Mouse (Mus musculus) heart, embryonic 14.5 days (tissue): ENCODE results near the gene Plcb1. TPM values are rescaled to one million over a fixed set of nuclear protein-coding genes. Genes with fewer than 3 reads are reported as not detected.

Source experiments
- ATAC-seq: fragments of 200-750 bp; cut with Nextera tagmentation; 2 replicates; pipeline ENCODE4 v1.8.0; 2017; ENCODE audit warnings: low read depth, moderate TSS enrichment; ENCODE audit not compliant: insufficient number of reproducible peaks, insufficient read depth, low FRiP score
- H3K27ac ChIP-seq, 2 experiments: fragments of 200-500 bp in 1 of 2; fragments of 300-500 bp in 1 of 2; sonication (generic) in 1 of 2; replicated peaks in 1 of 2; 2 replicates each; pipeline ENCODE4 v1.5.1; 2012 to 2014; ENCODE audit warnings: low read depth in 2 of 2, low read length in 2 of 2, control low read depth in 1 of 2, mild to moderate bottlenecking in 1 of 2, mixed read lengths in 1 of 2; ENCODE audit not compliant: control insufficient read depth in 1 of 2, insufficient read depth in 1 of 2
- H3K27me3 ChIP-seq: fragments of 300-500 bp; sonication (generic); 2 replicates; pipeline ENCODE4 v1.6.1; 2014; ENCODE audit warnings: mild to moderate bottlenecking, low read length, control low read depth; ENCODE audit not compliant: control insufficient read depth, insufficient read depth
- H3K36me3 ChIP-seq: fragments of 300-500 bp; sonication (generic); 2 replicates; pipeline ENCODE4 v1.6.1; 2014; ENCODE audit warnings: mild to moderate bottlenecking, control low read depth, low read length, mixed read lengths; ENCODE audit not compliant: control insufficient read depth, insufficient read depth
- H3K4me1 ChIP-seq, 2 experiments: fragments of 200-500 bp in 1 of 2; fragments of 300-500 bp in 1 of 2; sonication (generic) in 1 of 2; 2 replicates each; pipeline ENCODE4 v1.6.1; 2012 to 2014; ENCODE audit warnings: low read length in 2 of 2, control low read depth in 1 of 2, mixed read lengths in 1 of 2; ENCODE audit not compliant: control insufficient read depth in 2 of 2, insufficient read depth in 2 of 2
- H3K4me2 ChIP-seq: fragments of 300-500 bp; sonication (generic); 2 replicates; pipeline ENCODE4 v1.6.1; 2014; ENCODE audit warnings: mild to moderate bottlenecking, low read length
- H3K4me3 ChIP-seq, 2 experiments: fragments of 200-500 bp in 1 of 2; fragments of 300-500 bp in 1 of 2; sonication (generic) in 1 of 2; 2 replicates each; pipeline ENCODE4 v1.5.1; 2012 to 2014; ENCODE audit warnings: low read length in 2 of 2, mild to moderate bottlenecking in 2 of 2, control low read depth in 1 of 2, low read depth in 1 of 2, moderate library complexity in 1 of 2; ENCODE audit not compliant: control insufficient read depth in 1 of 2, insufficient read depth in 1 of 2
- H3K9ac ChIP-seq: fragments of 300-500 bp; sonication (generic); 2 replicates; pipeline ENCODE4 v1.6.1; 2014; ENCODE audit warnings: mild to moderate bottlenecking, low read length
- H3K9me3 ChIP-seq: fragments of 300-500 bp; sonication (generic); 2 replicates; pipeline ENCODE4 v1.6.1; 2016; ENCODE audit warnings: low read length, control low read depth; ENCODE audit not compliant: control insufficient read depth
- WGBS: fragments of 180-500 bp; shearing (Covaris S2); extraction: QIAGEN DNeasy Blood & Tissue Kit; methylation state at CpG from one replicate; pipeline ENCODE4 v1.1.7; 2014; 5-methylcytosine and 5-hydroxymethylcytosine counted together
- polyA plus RNA-seq: library from polyadenylated mRNA; unstranded; fragments of >200 nt; fragmentation: Nextera tagmentation; extraction: Ambion mirVana; gene quantifications from 2 replicates; pipeline ENCODE4 v1.2.1, GENCODE M21; 2014

Gene Plcb1
- polyA plus RNA-seq, 1 experiment from 2014 or later: 5.5 TPM

DNA sequence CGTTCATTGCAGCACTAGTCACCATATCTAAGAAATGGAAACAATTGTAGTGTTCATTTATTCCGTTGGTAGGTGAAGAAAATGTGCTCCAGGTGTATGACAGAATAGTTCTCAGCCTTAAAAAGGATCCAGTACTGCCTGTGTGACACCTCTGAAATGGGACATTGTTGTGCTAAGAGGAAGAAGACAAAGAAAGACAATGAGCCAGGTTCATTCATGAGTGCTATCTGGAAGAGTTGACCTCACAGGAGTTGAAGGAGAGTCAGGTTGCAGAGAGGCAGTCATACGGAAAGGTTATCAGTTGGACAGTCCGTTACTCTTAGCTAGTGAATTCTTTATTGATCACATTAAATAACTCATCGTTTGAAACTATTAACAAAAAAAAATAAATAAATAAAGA is 286.6 kb downstream of the Plcb1 start:
- Histone ChIP-seq H3K9me3 (no peaks in the 10 kb centered on the region), H3K27me3 (no peaks in the 10 kb centered on the region), H3K4me1 (no peaks in the 10 kb centered on the region), H3K9ac (no peak overlapping the region), H3K4me3 (no peak overlapping the region), H3K36me3 (no peaks in the 10 kb centered on the region), H3K27ac (no peak overlapping the region), H3K4me2 (no peak overlapping the region)
- 73% methylated on average over 5 of the region's 5 CpGs for WGBS
- ATAC-seq: no peak

DNA sequence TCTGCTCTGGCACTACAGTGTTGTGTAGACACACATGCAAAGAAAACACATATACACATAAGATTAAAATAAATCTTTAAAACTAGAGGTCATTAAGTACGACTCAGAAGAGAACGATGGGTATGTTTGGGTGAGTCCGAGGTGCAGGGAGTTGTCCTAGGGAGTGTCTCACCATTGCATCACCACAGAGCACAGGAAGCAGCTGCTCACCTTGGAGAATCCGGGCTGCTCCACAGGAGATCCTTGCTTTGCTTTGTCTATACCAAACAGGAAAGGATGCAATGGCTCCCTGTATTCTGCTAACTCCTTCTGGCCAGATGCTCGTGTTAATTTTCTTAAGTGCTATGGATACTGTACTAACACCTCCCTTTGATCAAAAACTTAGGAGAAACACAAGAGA is 287.1 kb downstream of the Plcb1 start:
- no peaks in the 10 kb centered on the region for H3K9me3 ChIP-seq
- H3K4me1 ChIP-seq: no peaks in the 10 kb centered on the region
- ATAC-seq: no peak
- no peak overlapping the region for H3K27ac ChIP-seq
- H3K4me2 ChIP-seq: no peak overlapping the region
- H3K9ac ChIP-seq: no peak overlapping the region
- no peak overlapping the region for H3K4me3 ChIP-seq
- 83% methylated on average over 5 of the region's 5 CpGs for WGBS
- H3K36me3 ChIP-seq: no peaks in the 10 kb centered on the region
- no peaks in the 10 kb centered on the region for H3K27me3 ChIP-seq

DNA sequence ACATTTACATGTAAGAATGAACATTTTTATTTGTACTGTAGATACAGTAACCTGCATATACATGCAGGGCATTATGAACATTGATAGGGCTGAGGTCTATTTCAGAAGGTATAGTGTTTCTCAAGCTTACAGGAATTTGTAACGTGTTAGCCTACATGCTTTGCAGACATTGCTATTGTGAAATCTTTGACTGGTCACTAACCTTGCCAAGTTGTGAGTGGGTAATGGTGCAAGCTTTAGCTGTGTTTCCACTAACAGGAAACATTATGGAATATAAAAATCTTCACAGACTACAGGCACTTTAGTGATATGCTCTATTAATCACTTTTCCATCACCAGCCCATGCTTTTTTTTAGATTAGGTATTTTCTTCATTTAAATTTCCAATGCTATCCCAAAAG is 289.5 kb downstream of the Plcb1 start:
- Histone ChIP-seq H3K4me3 (no peak overlapping the region), H3K36me3 (no peaks in the 10 kb centered on the region), H3K4me1 (no peaks in the 10 kb centered on the region), H3K9ac (no peak overlapping the region), H3K9me3 (no peaks in the 10 kb centered on the region), H3K27ac (no peak overlapping the region), H3K4me2 (no peak overlapping the region), H3K27me3 (no peaks in the 10 kb centered on the region)
- no peak for ATAC-seq
- WGBS: 73% methylated on average over 1 of the region's 1 CpGs

DNA sequence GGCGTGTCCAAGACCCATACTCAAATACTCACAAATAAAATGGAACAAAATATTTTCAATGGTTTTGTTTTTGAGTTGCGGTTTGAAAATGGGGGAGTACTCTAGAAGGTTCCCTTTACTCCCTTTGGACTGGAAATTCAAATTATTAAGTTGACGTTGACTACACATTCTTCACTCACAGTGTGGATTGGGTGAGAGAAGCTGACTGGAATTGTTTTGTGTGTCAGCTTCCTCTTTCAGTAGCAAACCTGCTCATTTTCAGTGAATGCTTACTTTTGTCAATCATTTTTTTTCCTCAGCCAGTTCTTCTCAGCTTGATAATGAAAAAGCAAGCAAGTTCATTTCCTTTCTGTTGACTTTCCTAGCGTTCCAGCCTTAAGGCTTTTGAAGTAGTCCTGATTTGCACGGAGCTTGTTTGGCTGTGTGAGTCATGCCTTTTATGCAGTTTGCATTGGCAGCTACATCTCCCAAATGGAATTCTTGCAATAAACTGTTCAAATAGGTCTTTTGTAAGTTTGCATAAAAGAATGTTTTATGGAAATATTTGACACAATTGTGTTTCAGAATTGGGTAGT is 306.8 kb downstream of the Plcb1 start:
- Histone ChIP-seq H3K9ac (no peak overlapping the region), H3K27me3 (no peaks in the 10 kb centered on the region), H3K4me2 (no peak overlapping the region), H3K4me3 (no peak overlapping the region), H3K9me3 (no peaks in the 10 kb centered on the region), H3K36me3 (no peaks in the 10 kb centered on the region), H3K27ac (no peak overlapping the region), H3K4me1 (peaks cover 0 to 3% of the 10 kb centered on the region in 2 experiments; a peak in 1 of 4 replicates)
- no peak for ATAC-seq
- WGBS: 60% methylated on average over 5 of the region's 5 CpGs

DNA sequence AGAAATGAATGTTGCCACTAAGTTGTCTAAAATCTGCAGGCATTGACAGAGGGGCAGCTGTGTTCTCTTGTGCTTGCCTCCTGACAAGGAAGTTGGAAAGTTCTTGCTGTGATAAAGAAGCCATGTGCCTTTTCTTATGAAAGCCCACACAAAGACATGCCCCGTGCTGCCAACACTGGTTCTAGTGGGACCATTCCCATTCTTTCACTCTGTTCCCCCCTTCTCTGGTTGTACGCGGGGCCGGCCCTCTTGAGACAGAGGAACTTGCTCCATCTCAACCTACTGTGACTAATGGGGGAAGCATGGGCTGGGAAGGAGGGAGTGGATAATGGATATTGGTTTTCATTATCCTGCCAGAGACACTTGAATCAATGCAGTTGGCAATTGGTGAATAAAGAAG is 315.4 kb downstream of the Plcb1 start:
- Histone ChIP-seq H3K9me3 (no peaks in the 10 kb centered on the region), H3K4me2 (no peak overlapping the region), H3K27ac (no peak overlapping the region), H3K4me3 (no peak overlapping the region), H3K9ac (no peak overlapping the region), H3K36me3 (no peaks in the 10 kb centered on the region), H3K27me3 (no peaks in the 10 kb centered on the region), H3K4me1 (no peaks in the 10 kb centered on the region; a peak in 1 of 4 replicates)
- no peak for ATAC-seq
- WGBS: 71% methylated on average over 4 of the region's 4 CpGs

DNA sequence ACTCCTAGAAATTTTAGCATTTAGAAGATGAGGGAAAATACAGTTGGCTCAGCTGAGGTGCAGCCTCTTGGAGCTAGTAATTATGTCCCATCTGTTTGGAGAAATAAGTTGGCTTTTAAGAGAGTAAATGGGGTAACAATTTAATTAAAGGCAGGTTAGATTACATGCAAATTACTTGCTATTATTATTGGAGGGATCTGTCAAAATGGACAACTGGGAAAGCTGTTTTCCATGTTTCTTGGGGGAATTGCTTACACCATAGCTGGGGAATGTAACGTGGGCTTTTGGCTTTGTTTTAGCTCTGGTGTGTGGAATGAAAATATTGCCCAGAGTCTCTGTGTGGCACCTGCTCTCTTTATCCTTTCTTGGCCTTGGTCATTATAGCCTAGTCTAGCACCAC is 316.1 kb downstream of the Plcb1 start:
- no peaks in the 10 kb centered on the region for H3K27me3 ChIP-seq
- no peak overlapping the region for H3K27ac ChIP-seq
- H3K9me3 ChIP-seq: no peaks in the 10 kb centered on the region
- 80% methylated on average over 1 of the region's 1 CpGs for WGBS
- H3K4me3 ChIP-seq: no peak overlapping the region
- no peaks in the 10 kb centered on the region; a peak in 1 of 4 replicates for H3K4me1 ChIP-seq
- no peaks in the 10 kb centered on the region for H3K36me3 ChIP-seq
- ATAC-seq: no peak
- H3K4me2 ChIP-seq: no peak overlapping the region
- H3K9ac ChIP-seq: no peak overlapping the region

DNA sequence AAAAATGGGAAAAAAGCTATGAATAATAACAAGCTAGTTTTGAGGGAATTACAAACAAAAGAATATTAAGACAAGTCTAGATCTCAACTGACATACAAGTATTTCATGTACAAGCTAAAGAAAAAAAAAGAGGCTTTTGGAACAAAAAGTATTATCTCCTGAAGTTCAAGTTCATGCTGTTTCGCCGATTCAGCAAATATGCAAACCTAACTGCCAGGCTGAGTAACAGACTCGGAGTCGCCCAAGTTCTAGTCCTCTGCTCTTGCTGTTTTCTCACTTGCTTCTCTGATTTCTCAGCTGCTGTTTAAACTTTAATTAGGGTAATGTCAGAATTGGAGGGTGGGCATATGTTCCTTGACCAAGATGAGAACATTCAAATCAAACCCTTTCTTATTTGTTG is 320.8 kb downstream of the Plcb1 start:
- Histone ChIP-seq H3K9ac (no peak overlapping the region), H3K4me3 (no peak overlapping the region), H3K4me2 (no peak overlapping the region), H3K9me3 (no peaks in the 10 kb centered on the region), H3K4me1 (no peaks in the 10 kb centered on the region), H3K27ac (no peak overlapping the region), H3K36me3 (no peaks in the 10 kb centered on the region), H3K27me3 (no peaks in the 10 kb centered on the region)
- 92% methylated on average over 4 of the region's 4 CpGs for WGBS
- no peak for ATAC-seq

DNA sequence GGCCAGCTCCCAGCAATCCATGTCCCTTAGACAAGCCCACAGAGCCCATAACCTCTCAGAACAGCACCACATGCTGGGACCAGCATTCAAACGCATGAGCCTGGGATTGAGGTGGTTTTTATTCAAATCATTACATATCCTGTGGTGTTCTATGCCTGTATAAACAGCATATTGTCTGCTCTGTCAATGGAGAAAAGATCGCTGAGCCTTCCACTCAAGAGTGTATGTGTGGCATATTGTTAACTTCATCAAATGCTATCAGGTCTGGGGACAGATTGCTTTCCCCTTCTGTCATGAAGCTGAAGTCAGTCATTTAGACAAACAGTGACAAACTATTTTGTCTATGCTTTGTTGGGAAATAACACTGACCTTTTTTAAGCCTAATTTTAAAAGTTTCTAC is 322.7 kb downstream of the Plcb1 start:
- WGBS: 69% methylated on average over 2 of the region's 2 CpGs
- H3K4me3 ChIP-seq: no peak overlapping the region
- no peaks in the 10 kb centered on the region for H3K27me3 ChIP-seq
- no peak overlapping the region for H3K4me2 ChIP-seq
- H3K36me3 ChIP-seq: no peaks in the 10 kb centered on the region
- no peaks in the 10 kb centered on the region for H3K9me3 ChIP-seq
- no peak overlapping the region for H3K27ac ChIP-seq
- H3K9ac ChIP-seq: no peak overlapping the region
- no peaks in the 10 kb centered on the region for H3K4me1 ChIP-seq
- no peak for ATAC-seq
